Mouse (Mus musculus) gastrocnemius, adult 18-20 months (tissue): ENCODE measurements around the gene Rsph14. TPM values are rescaled to one million over a fixed set of nuclear protein-coding genes. Genes with fewer than 3 reads are reported as not detected.

Experiments
- DNase-seq: peaks from one replicate; pipeline ENCODE4 v3.0.0; 2021; ENCODE audit warnings: low spot score
- total RNA-seq, 2 experiments: library from RNA; stranded (reverse); gene quantifications; 2 replicates each; pipeline ENCODE4 v1.2.3; 2021

Rsph14 gene
- total RNA-seq, 2 experiments from 2014 or later: not detected

GRCm38 (mm10) chr10:74934521-74934920 lies 97.9 kb downstream of the Rsph14 start:
- no peak for DNase-seq

GRCm38 (mm10) chr10:74933548-74934190 lies 98.7 kb downstream of the Rsph14 start:
- no peak for DNase-seq

- DNase-seq: no peak
Observed at GRCm38 (mm10) chr10:74932487-74932886, 99.9 kb downstream of the Rsph14 start.

GRCm38 (mm10) chr10:74931631-74932030 lies 100.8 kb downstream of the Rsph14 start:
- no peak for DNase-seq

GRCm38 (mm10) chr10:74930541-74930940 lies 101.8 kb downstream of the Rsph14 start:
- no peak for DNase-seq

- no peak for DNase-seq
Observed at GRCm38 (mm10) chr10:74929578-74929977, 102.8 kb downstream of the Rsph14 start.

- DNase-seq: no peak
Observed at GRCm38 (mm10) chr10:74928276-74928675, 104.1 kb downstream of the Rsph14 start.

- DNase-seq: peak; percentile 13
Observed at GRCm38 (mm10) chr10:74925324-74925723, 107.1 kb downstream of the Rsph14 start.

- DNase-seq: no peak
Observed at GRCm38 (mm10) chr10:74924274-74924673, 108.1 kb downstream of the Rsph14 start.

GRCm38 (mm10) chr10:74922763-74923162 lies 109.6 kb downstream of the Rsph14 start:
- no peak for DNase-seq

- DNase-seq: no peak
Observed at GRCm38 (mm10) chr10:74921614-74922013, 110.8 kb downstream of the Rsph14 start.

- DNase-seq: no peak
Observed at GRCm38 (mm10) chr10:74920853-74921567, 111.4 kb downstream of the Rsph14 start.

- DNase-seq: no peak
Observed at GRCm38 (mm10) chr10:74919277-74919676, 113.1 kb downstream of the Rsph14 start.

GRCm38 (mm10) chr10:74908431-74908830 lies 124.0 kb downstream of the Rsph14 start:
- no peak for DNase-seq

Other genes starting within 250 kb of the Rsph14 start
- under 1 TPM; 0.36 to 0.46 TPM for gene Gnaz, start 65.4 kb downstream of the Rsph14 start, total RNA-seq
- under 1 TPM; 0.28 to 0.32 TPM for gene Rab36, start 4.5 kb upstream of the Rsph14 start, total RNA-seq
- 1 to 10 TPM; 5.0 to 6.0 TPM for gene Bcr, start 28.0 kb upstream of the Rsph14 start, total RNA-seq
- 10 to 100 TPM; 42.0 to 45.8 TPM for gene Specc1l, start 179.5 kb upstream of the Rsph14 start, total RNA-seq